Mouse (Mus musculus) megakaryocyte, embryonic 14.5 days (primary cell): Measurements from ENCODE around the gene Gpc6.

ENCODE experiments used
- FLI1 ChIP-seq: IDR thresholded peaks from 2 replicates; pipeline ENCODE4 v1.6.1; 2012; ENCODE audit warnings: low read length, inconsistent platforms, mixed read lengths
- GATA1 ChIP-seq: IDR thresholded peaks from 3 replicates; pipeline ENCODE4 v1.6.1; 2012; ENCODE audit warnings: mixed read lengths, low read length, inconsistent platforms, borderline replicate concordance

DNA sequence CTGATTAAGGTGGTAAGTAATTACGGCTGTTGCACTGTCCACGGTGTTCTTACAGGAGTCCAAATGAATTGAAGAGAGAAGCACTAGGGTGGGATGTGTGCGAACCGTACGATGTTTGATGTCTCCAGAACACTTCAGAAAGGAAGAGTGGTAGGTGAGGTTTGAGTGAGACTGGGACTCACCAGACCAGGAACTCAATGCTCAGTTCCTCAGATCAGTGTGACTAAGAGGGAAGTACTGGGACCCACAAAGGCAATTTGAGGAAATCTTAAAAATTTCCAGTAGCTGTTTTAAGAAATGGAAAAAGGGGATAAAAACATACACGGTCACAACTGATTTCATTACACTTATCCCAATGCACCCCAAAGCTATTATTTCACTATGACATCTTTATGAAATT is 764.7 kb downstream of the Gpc6 start:
- TF ChIP-seq GATA1 (no peak), FLI1 (no peak)
